Mouse (Mus musculus) limb, embryonic 15.5 days (tissue): ENCODE data around the gene Olfr434. TPM values are rescaled to one million over a fixed set of nuclear protein-coding genes. Genes with fewer than 3 reads are reported as not detected.
"Not testable (repeated sequence)": the region's sequence is repeated elsewhere in the genome, so short reads cannot be mapped to it uniquely, and the experiment has no call there.

Experiments
- ATAC-seq: fragments of 200-750 bp; cut with Nextera tagmentation; 2 replicates; pipeline ENCODE4 v1.8.0; 2017; ENCODE audit warnings: low read depth, moderate TSS enrichment; ENCODE audit not compliant: insufficient number of reproducible peaks, low FRiP score, low TSS enrichment
- H3K27ac ChIP-seq: fragments of 300-500 bp; sonication (generic); 2 replicates; pipeline ENCODE4 v1.5.1; 2015; ENCODE audit warnings: moderate library complexity, mild to moderate bottlenecking, inconsistent platforms
- H3K27me3 ChIP-seq: fragments of 300-500 bp; sonication (generic); 2 replicates; pipeline ENCODE4 v1.6.1; 2015; ENCODE audit warnings: inconsistent platforms
- H3K36me3 ChIP-seq: fragments of 300-500 bp; sonication (generic); 2 replicates; pipeline ENCODE4 v1.6.1; 2015; ENCODE audit warnings: inconsistent platforms
- H3K4me1 ChIP-seq: fragments of 300-500 bp; sonication (generic); 2 replicates; pipeline ENCODE4 v1.6.1; 2015; ENCODE audit warnings: inconsistent platforms
- H3K4me2 ChIP-seq: fragments of 300-500 bp; sonication (generic); 2 replicates; pipeline ENCODE4 v1.6.1; 2015; ENCODE audit warnings: mild to moderate bottlenecking, inconsistent platforms
- H3K4me3 ChIP-seq: fragments of 300-500 bp; sonication (generic); 2 replicates; pipeline ENCODE4 v1.5.1; 2015; ENCODE audit warnings: mild to moderate bottlenecking, inconsistent platforms
- H3K9ac ChIP-seq: fragments of 300-500 bp; sonication (generic); 2 replicates; pipeline ENCODE4 v1.6.1; 2015; ENCODE audit warnings: inconsistent platforms
- H3K9me3 ChIP-seq: fragments of 300-500 bp; sonication (generic); 2 replicates; pipeline ENCODE4 v1.6.1; 2016; ENCODE audit warnings: inconsistent platforms
- whole genome bisulfite sequencing: fragments of 180-500 bp; shearing (Covaris S2); methylation state at CpG from one replicate; pipeline ENCODE4 v1.1.7; 2015; 5-methylcytosine and 5-hydroxymethylcytosine counted together
- polyA plus RNA-seq: library from polyadenylated mRNA; unstranded; fragments of >200 nt; fragmentation: Nextera tagmentation; extraction: Ambion mirVana; gene quantifications from 2 replicates; pipeline ENCODE4 v1.2.1, GENCODE M21; 2015

Olfr434 gene
- not detected in 2 replicates for polyA plus RNA-seq

DNA sequence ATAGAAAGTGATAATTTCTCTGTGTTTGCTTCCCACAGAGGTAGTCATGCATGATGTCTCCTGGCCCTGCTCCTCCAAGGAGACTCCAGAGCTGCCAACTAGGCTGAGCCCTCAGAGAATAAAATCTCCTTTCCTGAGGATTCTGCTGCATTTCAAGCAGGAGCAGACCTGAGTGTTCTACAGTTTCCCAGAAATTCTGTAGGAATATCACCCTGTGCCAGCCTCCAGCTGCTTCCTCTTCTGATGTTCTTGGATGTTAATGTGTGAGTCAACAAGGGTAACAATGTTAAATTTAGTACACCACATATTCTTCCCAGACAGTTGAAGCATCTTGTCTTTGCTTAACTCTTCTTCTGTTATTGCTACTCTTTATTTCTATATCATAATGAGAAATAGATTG is at the start of gene Olfr434:
Olfr434 (plus strand) TSS at position 149 of the 400 bp plus-strand sequence.
- H3K9ac ChIP-seq, H3K4me2 ChIP-seq, H3K27ac ChIP-seq, ATAC-seq, H3K4me3 ChIP-seq, H3K36me3 ChIP-seq, H3K27me3 ChIP-seq, H3K9me3 ChIP-seq, H3K4me1 ChIP-seq: not testable (repeated sequence)

DNA sequence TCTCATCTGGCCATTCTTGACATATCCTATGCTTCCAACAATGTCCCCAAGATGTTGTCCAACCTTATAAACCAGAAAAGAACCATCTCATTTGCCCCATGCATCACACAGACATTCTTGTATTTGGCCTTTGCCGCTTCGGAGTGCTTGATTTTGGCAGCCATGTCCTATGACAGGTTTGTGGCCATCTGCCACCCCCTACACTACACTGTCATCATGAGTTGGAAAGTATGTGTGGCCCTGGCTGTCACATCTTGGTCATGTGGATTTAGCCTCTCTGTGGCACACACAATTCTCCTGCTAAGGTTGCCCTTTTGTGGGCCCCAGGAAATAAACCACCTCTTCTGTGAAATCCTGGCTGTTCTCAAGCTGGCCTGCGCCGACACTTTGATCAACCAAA is 45.6 kb upstream of the Olfr434 start:
- Histone ChIP-seq H3K9ac (no peak overlapping the region), H3K27me3 (no peaks in the 10 kb centered on the region), H3K4me1 (no peaks in the 10 kb centered on the region), H3K36me3 (no peaks in the 10 kb centered on the region), H3K4me2 (no peak overlapping the region), H3K9me3 (no peaks in the 10 kb centered on the region), H3K4me3 (no peak overlapping the region), H3K27ac (no peak overlapping the region)
- 92% methylated on average over 4 of the region's 4 CpGs for WGBS
- no peak for ATAC-seq

DNA sequence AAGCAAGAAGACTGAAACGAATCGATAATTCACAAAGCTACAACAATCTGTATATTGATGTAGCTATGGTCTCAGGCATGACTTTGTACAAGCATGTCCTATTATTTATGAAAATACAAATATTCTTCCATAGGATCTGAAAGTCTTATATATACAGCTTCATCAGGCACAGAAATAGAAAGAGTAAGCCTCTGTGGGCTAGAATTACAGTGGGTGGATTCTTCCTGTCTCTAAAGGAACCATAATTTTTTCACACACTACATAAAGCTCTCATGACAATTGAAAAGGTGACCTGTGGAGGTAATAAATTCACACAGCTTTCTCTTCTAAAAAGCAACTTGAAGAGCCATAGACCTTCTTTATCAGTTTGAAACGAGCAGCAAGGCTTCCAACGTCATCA is 41.0 kb upstream of the Olfr434 start, which contains the start of gene Olfr13:
Olfr13 (plus strand) TSS at position 301 of the 400 bp plus-strand sequence.
- Histone ChIP-seq H3K4me2 (no peak within 1 kb of the TSS), H3K4me3 (no peak within 1 kb of the TSS), H3K27ac (no peak within 1 kb of the TSS), H3K27me3 (no peaks in the 10 kb centered on the region), H3K9me3 (no peaks in the 10 kb centered on the region), H3K4me1 (no peaks in the 10 kb centered on the region), H3K9ac (no peak within 1 kb of the TSS), H3K36me3 (no peaks in the 10 kb centered on the region)
- ATAC-seq: no peak
- WGBS: 71% methylated on average over 4 of the region's 4 CpGs

DNA sequence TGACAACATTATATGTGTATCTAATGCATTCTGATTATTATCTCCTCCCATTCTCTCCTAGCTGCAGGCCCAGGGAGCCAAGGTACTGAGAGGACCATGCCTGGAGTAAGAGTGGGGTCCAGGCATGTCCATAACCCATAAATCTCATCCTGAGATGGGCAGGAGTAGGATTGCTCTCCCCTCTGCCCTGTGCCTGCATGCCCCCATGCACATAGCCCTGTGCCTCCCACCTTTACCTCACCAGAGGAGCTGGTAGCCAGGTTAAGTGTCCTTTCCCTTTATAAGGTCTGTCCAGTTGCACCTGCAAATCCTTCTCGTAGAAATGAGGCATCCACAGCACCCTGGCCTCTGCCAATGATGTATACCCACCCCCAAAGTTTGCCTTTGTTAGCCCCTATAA is 34.7 kb upstream of the Olfr434 start:
- no peak for ATAC-seq

DNA sequence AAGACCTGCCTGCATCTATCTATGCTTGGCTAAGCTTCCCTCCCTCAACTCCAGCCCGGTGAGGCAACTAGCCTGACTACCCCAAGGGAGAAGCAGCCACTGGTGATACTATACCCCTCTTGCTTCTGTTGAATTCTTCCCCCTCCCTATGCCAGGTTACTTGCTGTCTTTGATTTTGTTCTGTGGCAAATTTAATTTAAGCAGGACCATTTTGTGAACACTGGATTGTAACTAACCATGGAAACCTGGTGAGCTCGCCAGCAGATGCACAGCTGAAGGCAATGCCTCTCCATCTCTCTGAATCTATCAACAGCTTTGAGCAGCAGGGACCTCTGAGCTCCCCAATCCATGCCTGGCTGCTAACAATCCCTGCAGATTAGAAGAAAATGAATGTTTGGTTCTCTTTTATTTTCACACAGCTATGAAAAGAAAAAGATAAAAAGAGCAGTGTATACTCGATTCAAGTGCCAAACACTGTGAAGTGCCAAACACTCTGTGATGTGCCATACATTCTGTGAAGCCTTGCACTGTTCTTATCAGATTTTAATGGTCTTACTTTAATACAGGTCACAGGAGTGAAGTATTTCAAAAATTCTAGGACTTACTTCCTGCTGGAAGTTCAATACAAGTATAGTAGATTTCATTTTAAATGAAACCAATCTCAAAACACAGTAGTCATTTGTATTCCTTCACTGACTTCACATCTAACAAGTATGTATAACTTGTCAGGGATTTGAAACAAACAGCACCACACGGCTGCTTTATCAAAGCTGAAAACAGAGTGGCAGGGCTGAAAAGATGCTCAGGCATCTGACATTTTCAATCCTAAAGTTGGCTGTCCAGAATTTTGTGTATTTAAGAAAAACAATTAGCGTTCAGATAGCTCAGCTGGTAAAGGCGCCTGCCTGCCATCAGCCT is 34.0 kb upstream of the Olfr434 start:
- H3K4me1 ChIP-seq: no peaks in the 10 kb centered on the region
- no peak overlapping the region for H3K27ac ChIP-seq
- no peak for ATAC-seq
- H3K27me3 ChIP-seq: no peaks in the 10 kb centered on the region
- 69% methylated on average over 6 of the region's 6 CpGs for WGBS
- no peaks in the 10 kb centered on the region for H3K9me3 ChIP-seq
- H3K4me2 ChIP-seq: no peak overlapping the region
- H3K4me3 ChIP-seq: no peak overlapping the region
- no peaks in the 10 kb centered on the region for H3K36me3 ChIP-seq
- no peak overlapping the region for H3K9ac ChIP-seq

More for the DNA sequence above, 34.7 kb upstream of the Olfr434 start:
- H3K4me3 ChIP-seq: no peak overlapping the region
- H3K27ac ChIP-seq: no peak overlapping the region
- no peaks in the 10 kb centered on the region for H3K27me3 ChIP-seq
- H3K4me2 ChIP-seq: no peak overlapping the region
- no peaks in the 10 kb centered on the region for H3K36me3 ChIP-seq
- no peaks in the 10 kb centered on the region for H3K9me3 ChIP-seq
- H3K4me1 ChIP-seq: no peaks in the 10 kb centered on the region
- H3K9ac ChIP-seq: no peak overlapping the region
- 52% methylated on average over 1 of the region's 1 CpGs for WGBS

DNA sequence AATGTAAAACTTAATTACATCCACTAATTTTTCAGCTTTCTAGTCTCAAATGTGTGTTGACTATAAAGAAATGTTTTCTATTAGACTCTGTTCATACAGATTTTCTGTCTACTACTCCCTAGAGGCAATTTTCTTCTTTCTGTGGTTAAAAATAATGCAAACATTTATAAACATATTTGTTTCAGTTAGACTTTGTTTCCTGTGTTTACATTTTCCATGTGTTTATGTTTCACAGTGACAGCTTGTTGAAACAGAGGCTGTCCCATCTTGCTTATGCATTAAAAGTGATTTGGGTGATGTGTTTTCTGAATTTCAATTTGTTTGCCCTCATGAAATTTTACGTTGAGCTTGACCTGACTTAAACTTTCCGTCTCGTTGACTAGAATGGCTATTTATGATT is 21.8 kb upstream of the Olfr434 start:
- no peak for ATAC-seq
- H3K36me3 ChIP-seq: no peaks in the 10 kb centered on the region
- no peaks in the 10 kb centered on the region for H3K4me1 ChIP-seq
- H3K9me3 ChIP-seq: no peaks in the 10 kb centered on the region
- WGBS: 82% methylated on average over 3 of the region's 3 CpGs
- H3K9ac ChIP-seq: no peak overlapping the region
- H3K4me2 ChIP-seq: no peak overlapping the region
- H3K4me3 ChIP-seq: no peak overlapping the region
- H3K27me3 ChIP-seq: no peaks in the 10 kb centered on the region
- H3K27ac ChIP-seq: no peak overlapping the region

DNA sequence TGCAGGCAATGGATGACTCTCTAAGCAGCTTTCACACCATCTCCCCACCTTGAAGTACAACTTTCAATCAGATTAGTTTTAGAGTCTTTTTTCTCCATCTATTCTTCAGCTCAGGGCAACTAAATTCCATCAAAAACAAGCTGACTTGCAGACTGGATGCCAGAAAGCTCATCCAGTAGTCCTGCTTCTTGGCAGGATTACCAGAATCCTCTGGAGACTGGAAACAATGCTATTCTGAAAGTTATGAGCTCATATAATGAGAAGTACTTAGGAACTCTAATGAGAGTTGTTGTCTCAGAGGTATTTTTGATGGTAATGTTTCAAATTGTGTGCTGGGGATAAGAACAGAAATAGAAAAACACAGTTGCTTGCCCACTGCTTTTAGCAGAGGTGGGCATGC is 16.0 kb upstream of the Olfr434 start, which contains the start of gene Olfr435:
Olfr435 (plus strand) TSS at position 366 of the 400 bp plus-strand sequence.
- Histone ChIP-seq H3K27me3 (no peaks in the 10 kb centered on the region), H3K4me3 (no peak within 1 kb of the TSS), H3K4me2 (no peak within 1 kb of the TSS), H3K9me3 (no peaks in the 10 kb centered on the region), H3K36me3 (no peaks in the 10 kb centered on the region), H3K4me1 (no peaks in the 10 kb centered on the region), H3K27ac (no peak within 1 kb of the TSS), H3K9ac (no peak within 1 kb of the TSS)
- no peak for ATAC-seq

DNA sequence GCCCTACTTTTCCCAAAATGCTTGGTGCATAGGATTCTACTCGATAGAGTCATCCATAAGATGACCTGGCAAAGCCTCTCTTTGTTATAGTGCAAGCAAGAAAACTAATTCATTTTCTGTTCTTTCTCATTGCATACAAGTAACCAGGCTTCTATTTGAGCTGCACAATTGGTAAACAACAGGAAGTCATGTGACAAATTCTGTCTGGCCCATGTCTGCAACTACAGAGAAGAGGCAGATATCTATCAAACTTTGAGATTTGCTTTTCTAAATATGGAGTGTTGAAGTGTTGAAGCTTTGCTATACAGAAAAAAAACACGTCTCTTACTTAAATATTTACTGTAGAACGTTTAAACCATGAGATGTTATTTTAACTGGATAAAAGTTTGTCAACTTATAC is 14.7 kb upstream of the Olfr434 start:
- Histone ChIP-seq H3K4me3 (no peak overlapping the region), H3K4me2 (no peak overlapping the region), H3K4me1 (no peaks in the 10 kb centered on the region), H3K9ac (no peak overlapping the region), H3K27me3 (no peaks in the 10 kb centered on the region), H3K36me3 (no peaks in the 10 kb centered on the region), H3K9me3 (no peaks in the 10 kb centered on the region), H3K27ac (no peak overlapping the region)
- no peak for ATAC-seq
- WGBS: 80% methylated on average over 3 of the region's 3 CpGs

DNA sequence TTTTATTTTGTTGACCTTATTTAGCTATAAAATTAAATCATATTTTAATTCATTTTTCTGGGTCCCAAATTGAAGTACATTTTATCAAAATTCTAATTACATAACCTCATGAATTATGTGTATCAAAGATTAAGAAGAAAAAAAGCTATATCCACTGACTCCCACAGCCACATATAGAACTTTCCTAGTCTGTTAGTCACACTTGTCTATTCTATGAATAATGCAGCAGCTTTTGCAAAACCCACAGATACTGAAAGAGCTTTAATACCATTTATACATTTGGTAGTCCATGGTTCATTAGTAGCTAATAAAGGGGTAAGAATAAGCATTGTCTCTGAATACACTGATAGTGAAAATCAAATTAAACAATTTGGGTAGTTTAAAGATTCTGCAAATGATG is 10.0 kb upstream of the Olfr434 start:
- no peak overlapping the region for H3K4me2 ChIP-seq
- no peaks in the 10 kb centered on the region for H3K36me3 ChIP-seq
- H3K27ac ChIP-seq: no peak overlapping the region
- H3K27me3 ChIP-seq: no peaks in the 10 kb centered on the region
- no peak overlapping the region for H3K4me3 ChIP-seq
- H3K9me3 ChIP-seq: no peaks in the 10 kb centered on the region
- H3K4me1 ChIP-seq: no peaks in the 10 kb centered on the region
- no peak for ATAC-seq
- H3K9ac ChIP-seq: no peak overlapping the region

DNA sequence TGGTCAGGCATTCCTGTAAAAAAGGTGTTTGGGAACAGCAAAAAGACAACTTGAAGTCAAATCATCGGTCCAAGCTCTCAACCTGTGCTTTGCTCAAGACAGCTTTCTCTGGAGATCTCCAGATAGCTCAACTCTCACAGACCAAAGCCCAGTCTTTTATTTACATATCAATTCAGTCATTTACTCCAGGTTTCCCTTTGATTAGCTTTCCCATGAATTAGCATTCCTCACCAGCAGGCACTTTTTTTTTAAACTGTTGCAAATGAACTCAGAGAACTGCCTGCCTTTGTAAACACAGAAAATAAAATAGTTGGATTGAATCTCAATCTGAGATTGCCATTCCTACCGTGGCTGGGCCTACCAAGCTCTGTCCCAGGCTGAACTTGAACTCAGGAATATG is 7.5 kb upstream of the Olfr434 start:
- Histone ChIP-seq H3K27me3 (no peaks in the 10 kb centered on the region), H3K9me3 (no peaks in the 10 kb centered on the region), H3K9ac (no peak overlapping the region), H3K36me3 (no peaks in the 10 kb centered on the region), H3K27ac (no peak overlapping the region), H3K4me3 (no peak overlapping the region), H3K4me2 (no peak overlapping the region), H3K4me1 (no peaks in the 10 kb centered on the region)
- no peak for ATAC-seq
- 39% methylated on average over 2 of the region's 2 CpGs for whole genome bisulfite sequencing

DNA sequence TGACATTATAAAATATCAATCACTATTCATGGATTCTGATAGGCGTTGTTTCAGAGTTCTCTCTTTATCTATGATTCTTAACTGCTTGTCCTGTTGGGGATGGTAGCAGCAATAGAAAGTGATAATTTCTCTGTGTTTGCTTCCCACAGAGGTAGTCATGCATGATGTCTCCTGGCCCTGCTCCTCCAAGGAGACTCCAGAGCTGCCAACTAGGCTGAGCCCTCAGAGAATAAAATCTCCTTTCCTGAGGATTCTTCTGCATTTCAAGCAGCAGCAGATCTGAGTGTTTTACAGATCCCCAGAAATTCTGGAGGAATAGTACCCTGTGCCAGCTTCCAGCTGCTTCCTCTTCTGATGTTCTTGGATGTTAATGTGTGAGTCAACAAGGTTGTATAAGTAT is 18.4 kb downstream of the Olfr434 start, which contains the start of gene Olfr47:
Olfr47 (plus strand) TSS at position 275 of the 400 bp plus-strand sequence.
- H3K27ac ChIP-seq, ATAC-seq, H3K27me3 ChIP-seq, H3K9ac ChIP-seq, H3K36me3 ChIP-seq, H3K4me3 ChIP-seq, H3K9me3 ChIP-seq, H3K4me2 ChIP-seq, H3K4me1 ChIP-seq: not testable (repeated sequence)
- WGBS: 75% methylated on average over 1 of the region's 1 CpGs

DNA sequence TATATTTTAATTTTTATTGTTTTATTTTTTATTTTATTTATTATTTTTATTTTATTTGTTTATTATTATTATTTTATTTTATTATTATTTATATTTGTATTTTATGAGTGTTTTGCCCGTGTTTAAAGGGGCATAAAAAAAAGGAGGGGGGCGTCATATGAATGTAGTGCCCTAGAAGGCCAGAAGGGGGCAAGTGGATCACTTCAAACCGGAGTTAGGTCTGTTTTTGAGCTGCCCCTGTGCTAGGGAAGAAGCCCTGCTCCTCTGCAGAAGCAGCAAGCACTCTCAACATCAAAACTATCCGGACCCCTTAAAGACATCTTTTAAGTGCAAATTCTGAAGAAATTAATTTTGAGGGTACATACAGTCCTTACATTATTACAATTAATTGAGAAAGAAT is 29.2 kb downstream of the Olfr434 start:
- H3K4me1 ChIP-seq: no peaks in the 10 kb centered on the region
- no peak overlapping the region for H3K27ac ChIP-seq
- no peaks in the 10 kb centered on the region for H3K36me3 ChIP-seq
- no peak overlapping the region for H3K9ac ChIP-seq
- ATAC-seq: no peak
- WGBS: 6% methylated on average over 4 of the region's 4 CpGs
- no peak overlapping the region for H3K4me2 ChIP-seq
- no peaks in the 10 kb centered on the region for H3K27me3 ChIP-seq
- no peaks in the 10 kb centered on the region for H3K9me3 ChIP-seq
- H3K4me3 ChIP-seq: no peak overlapping the region
